Mouse (Mus musculus) heart, embryonic 16.5 days (tissue): ENCODE data around the gene Ide. TPM values are rescaled to one million over a fixed set of nuclear protein-coding genes. Genes with fewer than 3 reads are reported as not detected.

Source experiments
- ATAC-seq: fragments of 200-750 bp; cut with Nextera tagmentation; replicated peaks from 2 replicates; pipeline ENCODE4 v1.8.0; 2017; ENCODE audit warnings: moderate number of reproducible peaks; ENCODE audit not compliant: insufficient read depth, low FRiP score; ENCODE audit errors: extremely low read depth
- H3K27ac ChIP-seq: fragments of 300-500 bp; sonication (generic); 2 replicates; pipeline ENCODE4 v1.5.1; 2014; ENCODE audit warnings: mild to moderate bottlenecking, low read length, control low read depth, moderate library complexity
- H3K27me3 ChIP-seq: fragments of 300-500 bp; sonication (generic); 2 replicates; pipeline ENCODE4 v1.6.1; 2014; ENCODE audit warnings: low read length, mixed read lengths; ENCODE audit not compliant: control insufficient read depth, insufficient read depth
- H3K36me3 ChIP-seq: fragments of 300-500 bp; sonication (generic); 2 replicates; pipeline ENCODE4 v1.6.1; 2014; ENCODE audit not compliant: control insufficient read depth, insufficient read depth
- H3K4me1 ChIP-seq: fragments of 300-500 bp; sonication (generic); 2 replicates; pipeline ENCODE4 v1.6.1; 2014; ENCODE audit warnings: low read length, mixed read lengths; ENCODE audit not compliant: control insufficient read depth, insufficient read depth
- H3K4me2 ChIP-seq: fragments of 300-500 bp; sonication (generic); 2 replicates; pipeline ENCODE4 v1.6.1; 2014; ENCODE audit warnings: low read depth, mild to moderate bottlenecking, control low read depth, low read length
- H3K4me3 ChIP-seq: fragments of 300-500 bp; sonication (generic); 2 replicates; pipeline ENCODE4 v1.5.1; 2014; ENCODE audit warnings: mild to moderate bottlenecking, control low read depth, low read length
- H3K9ac ChIP-seq: fragments of 300-500 bp; sonication (generic); 2 replicates; pipeline ENCODE4 v1.6.1; 2014; ENCODE audit warnings: low read length, control low read depth
- H3K9me3 ChIP-seq: fragments of 300-500 bp; sonication (generic); replicated peaks from 2 replicates; pipeline ENCODE4 v1.6.1; 2016; ENCODE audit warnings: low read length; ENCODE audit not compliant: control insufficient read depth
- WGBS: fragments of 180-500 bp; shearing (Covaris S2); extraction: QIAGEN DNeasy Blood & Tissue Kit; methylation state at CpG from one replicate; pipeline ENCODE4 v1.1.7; 2014; 5-methylcytosine and 5-hydroxymethylcytosine counted together
- polyA plus RNA-seq: library from polyadenylated mRNA; unstranded; fragments of >200 nt; fragmentation: Nextera tagmentation; extraction: Ambion mirVana; gene quantifications from 2 replicates; pipeline ENCODE4 v1.2.1, GENCODE M21; 2015

Ide gene
- polyA plus RNA-seq, 1 experiment from 2014 or later: 85.6 TPM

DNA sequence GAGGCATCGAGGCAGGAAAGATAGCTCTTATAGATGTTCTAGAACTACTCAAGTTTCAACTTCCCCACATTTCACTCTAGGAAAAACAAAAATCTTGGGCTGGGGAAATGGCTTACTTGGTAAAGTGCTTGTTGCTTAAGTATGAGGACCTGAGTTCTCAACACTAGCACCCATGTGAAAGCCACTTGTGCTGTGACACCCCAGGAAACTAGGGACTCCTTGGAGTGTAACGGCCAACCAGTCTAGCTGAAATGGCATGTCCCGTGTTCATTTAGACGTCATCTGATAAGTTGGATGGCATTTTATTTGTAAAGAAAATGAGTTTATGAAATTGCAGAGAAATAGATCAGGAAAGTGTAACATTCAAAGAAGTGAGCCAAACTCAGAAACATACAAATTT, 32.3 kb upstream of the Ide start:
- Histone ChIP-seq H3K9ac (no peak overlapping the region), H3K27ac (no peak overlapping the region), H3K9me3 (no peaks in the 10 kb centered on the region), H3K36me3 (no peaks in the 10 kb centered on the region), H3K4me3 (no peak overlapping the region), H3K27me3 (no peaks in the 10 kb centered on the region), H3K4me1 (no peaks in the 10 kb centered on the region), H3K4me2 (no peak overlapping the region)
- WGBS: 84% methylated on average over 4 of the region's 4 CpGs
- no peak for ATAC-seq

DNA sequence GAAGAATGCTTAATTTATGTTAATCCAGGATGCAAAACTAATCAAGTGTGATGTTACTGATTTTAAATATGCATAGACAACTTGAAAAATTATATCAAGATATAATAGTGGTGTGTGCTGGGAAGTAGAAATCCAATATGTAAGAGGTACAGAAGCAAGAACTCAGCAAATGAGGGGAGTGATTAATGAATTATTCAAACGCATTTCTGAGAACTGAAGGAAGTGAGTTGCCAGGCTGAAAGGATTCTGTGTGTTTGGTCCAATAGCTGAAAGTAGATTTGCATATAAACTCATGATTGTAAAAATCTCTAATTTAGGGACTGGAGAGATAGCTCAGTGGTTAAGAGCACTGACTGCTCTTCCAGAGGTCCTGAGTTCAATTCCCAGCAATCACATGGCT, 31.3 kb upstream of the Ide start:
- Histone ChIP-seq H3K27me3 (no peaks in the 10 kb centered on the region), H3K36me3 (no peaks in the 10 kb centered on the region), H3K27ac (no peak overlapping the region), H3K4me1 (no peaks in the 10 kb centered on the region), H3K4me3 (no peak overlapping the region), H3K9ac (no peak overlapping the region), H3K9me3 (no peaks in the 10 kb centered on the region), H3K4me2 (no peak overlapping the region)
- ATAC-seq: no peak
- 78% methylated on average over 1 of the region's 1 CpGs for WGBS

DNA sequence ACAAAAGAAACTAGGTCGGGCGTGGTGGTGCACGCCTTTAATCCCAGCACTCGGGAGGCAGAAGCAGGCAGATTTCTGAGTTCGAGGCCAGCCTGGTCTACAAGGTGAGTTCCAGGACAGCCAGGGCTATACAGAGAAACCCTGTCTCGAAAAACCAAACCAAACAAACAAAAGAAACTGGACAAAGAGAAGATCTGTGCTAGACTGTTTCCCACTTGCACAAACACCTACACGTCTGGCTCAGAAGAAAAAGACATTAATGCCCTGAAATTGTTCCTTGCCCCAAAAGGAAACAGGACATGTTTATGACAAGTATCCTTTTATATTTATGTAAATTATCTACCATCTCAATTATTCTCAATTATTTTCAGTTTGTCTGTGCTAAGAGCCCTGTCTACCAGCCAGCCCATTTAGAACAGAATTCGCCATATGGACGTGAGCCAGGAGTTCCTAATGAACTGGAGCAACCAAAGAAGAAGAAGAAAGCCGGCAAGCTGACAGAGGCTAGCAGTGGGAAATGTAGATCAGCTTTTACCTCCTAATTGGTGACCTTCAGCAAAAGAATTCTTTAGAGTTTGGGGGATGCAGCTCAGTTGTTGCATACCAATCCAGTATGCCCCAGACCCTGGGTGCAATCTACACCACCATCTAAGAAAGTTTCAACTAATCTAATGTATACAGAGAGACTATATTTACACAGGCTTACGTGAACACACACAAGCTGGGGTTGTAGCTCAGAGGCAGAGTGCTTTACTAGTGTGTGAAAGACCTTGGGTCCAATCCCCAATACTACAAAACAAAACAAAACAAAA, 25.7 kb upstream of the Ide start:
- H3K36me3 ChIP-seq: no peaks in the 10 kb centered on the region
- ATAC-seq: no peak
- WGBS: 79% methylated on average over 11 of the region's 11 CpGs
- no peak overlapping the region for H3K9ac ChIP-seq
- H3K27me3 ChIP-seq: no peaks in the 10 kb centered on the region
- no peak overlapping the region for H3K4me2 ChIP-seq
- H3K27ac ChIP-seq: no peak overlapping the region
- H3K4me3 ChIP-seq: no peak overlapping the region
- H3K4me1 ChIP-seq: no peaks in the 10 kb centered on the region
- H3K9me3 ChIP-seq: no peaks in the 10 kb centered on the region

DNA sequence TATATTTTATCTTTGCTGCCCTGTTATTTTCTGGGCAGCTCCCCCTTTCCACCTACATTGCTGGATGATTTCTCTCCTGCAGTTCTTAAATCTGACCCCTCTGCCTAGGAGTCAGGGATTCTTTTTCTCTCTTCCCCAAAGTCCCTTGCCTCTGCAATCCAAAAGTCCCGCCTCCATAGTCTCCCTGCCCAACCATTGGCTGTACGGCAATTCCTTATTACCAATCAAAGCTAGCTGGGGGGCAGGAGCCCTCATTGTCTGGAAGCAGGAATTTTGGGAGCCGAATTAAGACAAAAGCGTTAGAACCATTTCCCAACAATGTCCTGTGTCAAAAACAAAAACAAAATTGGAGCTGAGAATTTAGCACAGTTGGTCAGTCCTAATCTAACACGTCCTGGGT, 24.9 kb upstream of the Ide start:
- no peak overlapping the region for H3K4me3 ChIP-seq
- no peaks in the 10 kb centered on the region for H3K36me3 ChIP-seq
- H3K27ac ChIP-seq: no peak overlapping the region
- H3K4me2 ChIP-seq: no peak overlapping the region
- no peaks in the 10 kb centered on the region for H3K4me1 ChIP-seq
- WGBS: 41% methylated on average over 5 of the region's 5 CpGs
- no peaks in the 10 kb centered on the region for H3K9me3 ChIP-seq
- H3K27me3 ChIP-seq: no peaks in the 10 kb centered on the region
- H3K9ac ChIP-seq: no peak overlapping the region
- no peak for ATAC-seq

DNA sequence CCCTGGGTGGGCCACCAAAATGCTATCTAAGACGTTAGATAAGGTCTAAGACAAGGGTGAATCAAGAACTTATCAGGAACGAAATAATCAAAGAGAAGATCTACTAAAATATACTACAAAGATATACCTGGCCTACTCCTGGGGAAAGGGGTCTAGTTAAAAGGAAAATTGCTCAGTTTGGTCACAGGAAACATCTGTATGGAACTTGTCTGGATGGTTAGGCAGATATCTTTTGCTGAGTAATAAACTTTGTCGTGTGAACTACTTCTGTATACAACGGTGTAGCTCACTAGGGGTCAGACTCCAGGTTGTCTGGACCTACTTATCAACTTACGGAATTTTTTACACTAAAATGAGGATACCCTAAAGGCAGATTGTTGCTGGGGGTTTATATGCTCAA, 22.4 kb upstream of the Ide start:
- H3K27ac ChIP-seq: no peak overlapping the region
- peaks cover 3% of the 10 kb centered on the region; the same call in 1 of the 2 replicates for H3K4me1 ChIP-seq
- 48% methylated on average over 5 of the region's 5 CpGs for WGBS
- H3K9ac ChIP-seq: no peak overlapping the region
- no peak overlapping the region for H3K4me3 ChIP-seq
- H3K36me3 ChIP-seq: no peaks in the 10 kb centered on the region
- no peaks in the 10 kb centered on the region for H3K27me3 ChIP-seq
- H3K4me2 ChIP-seq: no peak overlapping the region
- ATAC-seq: no peak
- H3K9me3 ChIP-seq: no peaks in the 10 kb centered on the region

DNA sequence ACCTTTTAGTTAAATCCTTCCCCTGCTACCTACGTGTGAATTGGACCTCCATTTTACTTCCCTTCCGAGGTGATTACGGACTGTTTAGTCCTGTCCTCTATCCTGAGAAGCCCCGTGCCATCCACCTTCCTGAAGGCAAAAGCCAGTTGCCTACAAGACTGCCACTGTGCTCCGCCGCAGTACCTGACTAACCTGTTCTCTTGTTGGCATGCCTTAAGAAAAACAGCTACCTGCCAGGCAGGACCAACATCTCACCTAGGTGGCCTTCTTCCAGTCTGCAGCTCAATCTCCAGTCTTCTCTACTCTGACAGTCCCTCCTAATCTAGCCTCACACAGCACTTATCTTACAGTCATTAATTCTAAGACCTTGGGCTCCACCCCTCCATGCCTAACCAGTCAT, 15.7 kb upstream of the Ide start:
- Histone ChIP-seq H3K9ac (no peak overlapping the region), H3K4me1 (peaks cover 3% of the 10 kb centered on the region; the same call in 1 of the 2 replicates), H3K4me2 (no peak overlapping the region), H3K36me3 (peaks cover 8% of the 10 kb centered on the region), H3K27ac (no peak overlapping the region), H3K9me3 (peaks cover 8% of the 10 kb centered on the region), H3K4me3 (no peak overlapping the region), H3K27me3 (no peaks in the 10 kb centered on the region)
- ATAC-seq: no peak
- WGBS: 88% methylated on average over 6 of the region's 6 CpGs

DNA sequence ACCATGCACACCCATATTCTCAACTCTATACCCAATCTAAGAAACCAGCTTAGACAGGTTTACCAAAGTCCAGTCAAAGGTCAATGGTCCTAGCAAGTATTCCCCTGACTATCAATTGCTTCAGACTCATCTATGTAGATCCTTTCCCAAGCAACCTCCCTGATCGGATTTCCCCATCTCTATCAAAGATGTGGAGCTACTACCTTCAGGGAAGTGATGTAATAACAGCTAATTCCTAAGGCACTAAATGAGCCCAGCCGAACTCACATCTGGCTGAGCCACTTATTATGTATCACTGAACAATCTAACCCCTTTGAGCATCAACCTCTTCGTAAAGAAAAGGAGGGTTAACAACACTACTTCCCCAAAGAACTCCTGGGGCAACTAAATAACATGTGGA, 15.1 kb upstream of the Ide start:
- H3K4me1 ChIP-seq: peaks cover 3% of the 10 kb centered on the region; the same call in 1 of the 2 replicates
- no peak for ATAC-seq

DNA sequence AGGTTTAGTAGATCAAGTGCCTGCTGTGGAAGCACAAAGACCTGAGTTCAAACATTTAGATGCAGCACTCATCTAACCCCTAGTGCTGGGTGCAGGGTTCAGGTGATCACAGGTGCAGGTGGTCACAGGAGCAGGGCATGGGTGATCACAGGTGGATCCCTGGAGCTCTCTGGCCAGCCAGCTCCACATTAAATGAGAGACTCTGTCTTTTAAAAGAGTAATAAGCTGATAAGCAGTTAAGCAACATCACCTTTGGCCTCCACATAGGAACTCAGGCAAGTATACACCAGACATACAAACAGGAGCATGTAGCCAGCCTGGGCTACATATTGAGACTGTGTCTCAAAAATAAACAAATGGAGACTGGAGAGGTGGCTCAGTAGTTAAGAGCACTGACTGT, 11.3 kb upstream of the Ide start:
- Histone ChIP-seq H3K4me3 (no peak overlapping the region), H3K4me2 (no peak overlapping the region), H3K36me3 (peaks cover 8% of the 10 kb centered on the region), H3K9ac (no peak overlapping the region), H3K27me3 (no peaks in the 10 kb centered on the region), H3K27ac (peak overlapping the region; percentile 88), H3K4me1 (peaks cover 16% of the 10 kb centered on the region), H3K9me3 (peaks cover 8% of the 10 kb centered on the region)
- no peak for ATAC-seq

More for the DNA sequence above, 15.1 kb upstream of the Ide start:
- Histone ChIP-seq H3K27me3 (no peaks in the 10 kb centered on the region), H3K36me3 (peaks cover 8% of the 10 kb centered on the region), H3K4me3 (no peak overlapping the region), H3K9me3 (peaks cover 8% of the 10 kb centered on the region), H3K4me2 (no peak overlapping the region), H3K9ac (no peak overlapping the region), H3K27ac (no peak overlapping the region)
- 93% methylated on average over 3 of the region's 3 CpGs for WGBS

DNA sequence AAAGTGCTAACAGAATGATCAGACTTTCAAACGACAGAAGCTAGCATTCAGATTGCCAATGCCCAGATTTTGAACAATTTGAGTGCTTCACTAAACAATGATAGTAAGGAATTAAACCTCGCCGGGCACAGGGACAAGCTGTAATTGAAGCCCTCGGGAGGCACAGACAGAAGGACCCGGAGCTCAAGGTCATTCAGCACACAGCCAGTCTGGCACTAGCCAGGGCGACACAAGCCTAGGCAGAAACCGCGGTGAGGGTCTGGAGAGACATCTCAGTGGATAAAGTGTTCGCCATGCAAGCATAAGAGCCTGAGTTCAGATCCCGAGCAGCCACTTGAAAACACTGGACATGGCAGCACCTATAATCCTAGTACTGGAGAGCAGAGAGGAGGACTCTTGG, 10.7 kb upstream of the Ide start:
- Histone ChIP-seq H3K9ac (peak overlapping the region; percentile 22; the same call in 1 of the 2 replicates), H3K9me3 (peaks cover 8% of the 10 kb centered on the region), H3K27ac (peak overlapping the region; percentile 88), H3K27me3 (no peaks in the 10 kb centered on the region), H3K36me3 (peaks cover 8% of the 10 kb centered on the region), H3K4me1 (peaks cover 16% of the 10 kb centered on the region), H3K4me2 (no peak overlapping the region; the same call in 1 of the 2 replicates), H3K4me3 (no peak overlapping the region)
- no peak; the same call in 1 of the 2 replicates for ATAC-seq
- WGBS: 59% methylated on average over 10 of the region's 10 CpGs
